Mouse (Mus musculus) midbrain, embryonic 10.5 days (tissue): Measurements from ENCODE around the gene Exosc9. TPM values are rescaled to one million over a fixed set of nuclear protein-coding genes. Genes with fewer than 3 reads are reported as not detected.
A peak's percentile ranks its signal among the peaks of the same experiment; 100 is the strongest.

Experiments
- DNase-seq: peaks from one replicate; pipeline ENCODE4 v3.0.0-alpha.2; 2017; ENCODE audit warnings: low spot score
- H3K27ac ChIP-seq: fragments of 300-500 bp; sonication (generic); replicated peaks from 2 replicates; pipeline ENCODE4 v1.5.1; 2016; ENCODE audit warnings: mild to moderate bottlenecking
- H3K27me3 ChIP-seq: fragments of 300-500 bp; sonication (generic); 2 replicates; pipeline ENCODE4 v1.6.1; 2016; ENCODE audit warnings: low read depth, mild to moderate bottlenecking; ENCODE audit not compliant: poor library complexity, severe bottlenecking
- H3K36me3 ChIP-seq: fragments of 300-500 bp; sonication (generic); 2 replicates; pipeline ENCODE4 v1.6.1; 2016; ENCODE audit warnings: mild to moderate bottlenecking, moderate library complexity
- H3K4me1 ChIP-seq: fragments of 300-500 bp; sonication (generic); 2 replicates; pipeline ENCODE4 v1.6.1; 2016
- H3K4me3 ChIP-seq: fragments of 300-500 bp; sonication (generic); 2 replicates; pipeline ENCODE4 v1.5.1; 2016; ENCODE audit warnings: mild to moderate bottlenecking, moderate library complexity
- H3K9me3 ChIP-seq: fragments of 300-500 bp; sonication (generic); replicated peaks from 2 replicates; pipeline ENCODE4 v1.6.1; 2016; ENCODE audit warnings: mild to moderate bottlenecking
- WGBS: fragments of 180-500 bp; shearing (Covaris S2); methylation state at CpG from one replicate; pipeline ENCODE4 v1.1.7; 2016; 5-methylcytosine and 5-hydroxymethylcytosine counted together
- polyA plus RNA-seq: library from polyadenylated mRNA; unstranded; fragments of >200 nt; fragmentation: Nextera tagmentation; extraction: Ambion mirVana; gene quantifications from 2 replicates; pipeline ENCODE4 v1.2.1, GENCODE M21; 2016

Gene Exosc9
- polyA plus RNA-seq, 1 experiment from 2014 or later, result 108 TPM

GRCm38 (mm10) chr3:36532738-36533137, 19.7 kb upstream of the Exosc9 start:
- WGBS, result 42% methylated on average over 7 of the region's 7 CpGs
- no peak overlapping the region; the same call in 1 of the 2 replicates for H3K27ac ChIP-seq
- H3K9me3 ChIP-seq, result no peaks in the 10 kb centered on the region
- DNase-seq, result no peak
- H3K4me1 ChIP-seq, result peaks cover 15% of the 10 kb centered on the region
- H3K36me3 ChIP-seq, result no peaks in the 10 kb centered on the region
- H3K27me3 ChIP-seq, result peaks cover 22% of the 10 kb centered on the region
- H3K4me3 ChIP-seq, result no peak overlapping the region

DNA sequence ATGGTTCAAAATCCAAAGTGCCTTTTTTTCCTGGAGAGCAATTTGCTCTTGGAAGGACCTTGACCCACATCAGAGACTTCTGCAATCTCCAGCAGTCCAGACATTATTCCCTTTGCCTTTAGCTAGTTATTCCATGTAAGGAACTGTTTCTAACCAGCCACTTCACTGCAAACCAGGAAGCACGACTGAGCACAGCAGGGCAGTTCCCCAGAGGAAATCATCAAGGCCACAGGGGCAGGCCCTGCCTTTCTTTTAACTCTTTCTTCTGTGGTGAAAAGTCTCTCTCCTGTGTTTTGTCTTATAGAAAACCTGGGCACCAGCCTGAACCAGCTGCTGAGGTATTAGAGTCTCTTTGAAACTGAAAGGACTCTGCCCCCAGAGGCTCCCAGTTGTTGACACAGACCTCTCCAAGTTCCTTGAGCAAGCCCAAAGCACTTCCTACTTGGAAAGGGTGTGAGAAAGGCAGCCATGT, 19.2 kb upstream of the Exosc9 start:
- Histone ChIP-seq H3K9me3 (no peaks in the 10 kb centered on the region), H3K4me3 (no peak overlapping the region), H3K27me3 (peaks cover 22% of the 10 kb centered on the region), H3K36me3 (no peaks in the 10 kb centered on the region), H3K27ac (no peak overlapping the region; the same call in 1 of the 2 replicates), H3K4me1 (peaks cover 15% of the 10 kb centered on the region)
- 0% methylated on average over 1 of the region's 1 CpGs for WGBS
- DNase-seq, result no peak

DNA sequence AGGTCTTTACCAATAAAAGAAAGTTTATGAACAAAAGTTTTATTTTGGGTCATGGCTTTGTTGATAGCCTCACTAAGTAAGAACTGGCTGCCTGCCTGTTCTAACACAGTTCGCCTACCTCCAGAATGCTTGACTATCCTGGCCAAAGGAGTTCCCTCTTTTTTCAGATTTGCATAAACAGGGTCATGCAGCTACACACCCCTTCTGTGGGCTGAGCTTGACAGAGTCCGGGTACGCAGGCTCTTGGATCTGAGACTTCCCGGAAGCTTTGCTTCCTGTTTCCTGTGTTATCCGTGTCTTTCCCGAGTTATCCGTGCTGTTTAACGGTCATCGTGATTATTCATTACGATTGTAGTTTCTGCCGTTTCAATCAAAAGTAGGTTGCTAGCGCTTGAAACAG, 16.4 kb upstream of the Exosc9 start:
- Histone ChIP-seq H3K4me1 (peaks cover 15% of the 10 kb centered on the region), H3K36me3 (no peaks in the 10 kb centered on the region), H3K9me3 (no peaks in the 10 kb centered on the region), H3K27me3 (peaks cover 13% of the 10 kb centered on the region), H3K27ac (no peak overlapping the region), H3K4me3 (no peak overlapping the region)
- no peak for DNase-seq
- 91% methylated on average over 12 of the region's 12 CpGs for WGBS

DNA sequence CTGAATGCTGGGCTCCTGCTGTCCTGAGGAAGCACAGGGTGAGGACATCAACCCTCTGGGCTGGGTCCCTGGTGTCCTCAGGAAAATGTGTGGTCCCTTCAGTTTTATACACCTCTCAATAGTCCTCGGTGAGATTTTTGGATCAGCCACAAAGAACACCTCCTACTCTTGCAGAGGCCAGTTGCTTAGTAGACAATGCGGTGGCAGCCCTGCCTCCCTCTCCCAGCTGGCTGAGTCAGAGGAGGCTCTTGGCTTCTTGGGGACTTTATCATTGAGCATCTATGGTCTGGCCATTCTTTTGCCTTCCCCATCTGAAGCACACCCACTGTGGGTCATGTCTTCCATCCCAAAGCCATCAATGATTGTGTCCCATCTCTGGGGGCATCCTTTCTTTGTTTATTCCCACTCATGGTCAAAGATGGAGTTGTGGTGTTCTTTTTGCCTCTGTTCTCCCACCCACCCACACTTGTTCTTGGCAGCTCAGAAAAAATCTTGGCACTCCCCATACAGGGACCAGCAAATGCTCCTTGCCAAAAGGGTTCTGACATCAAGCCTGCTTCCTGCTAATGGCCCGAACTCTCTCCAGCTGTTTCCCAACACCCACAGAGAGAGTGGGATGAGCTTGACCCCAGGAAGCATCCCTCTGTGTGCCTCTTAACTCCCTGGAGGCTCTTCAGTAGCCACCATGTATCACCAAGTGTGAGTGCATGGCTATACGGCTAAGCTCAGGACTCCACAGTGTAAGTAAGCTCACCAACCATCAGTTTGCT, 14.5 kb upstream of the Exosc9 start:
- no peaks in the 10 kb centered on the region for H3K27me3 ChIP-seq
- no peaks in the 10 kb centered on the region for H3K9me3 ChIP-seq
- H3K4me3 ChIP-seq, result no peak overlapping the region
- H3K27ac ChIP-seq, result no peak overlapping the region
- no peak for DNase-seq
- peaks cover 6% of the 10 kb centered on the region for H3K4me1 ChIP-seq
- no peaks in the 10 kb centered on the region for H3K36me3 ChIP-seq
- WGBS, result 77% methylated on average over 4 of the region's 4 CpGs

GRCm38 (mm10) chr3:36540756-36541155, 11.7 kb upstream of the Exosc9 start:
- Histone ChIP-seq H3K27ac (no peak overlapping the region), H3K36me3 (no peaks in the 10 kb centered on the region), H3K4me3 (no peak overlapping the region), H3K27me3 (no peaks in the 10 kb centered on the region), H3K9me3 (no peaks in the 10 kb centered on the region), H3K4me1 (no peaks in the 10 kb centered on the region)
- 75% methylated on average over 2 of the region's 2 CpGs for WGBS
- DNase-seq, result no peak

GRCm38 (mm10) chr3:36541399-36541798, 11.0 kb upstream of the Exosc9 start:
- Histone ChIP-seq H3K4me3 (no peak overlapping the region), H3K4me1 (no peaks in the 10 kb centered on the region), H3K27ac (no peak overlapping the region), H3K36me3 (no peaks in the 10 kb centered on the region), H3K9me3 (no peaks in the 10 kb centered on the region), H3K27me3 (no peaks in the 10 kb centered on the region)
- 80% methylated on average over 2 of the region's 2 CpGs for WGBS
- no peak for DNase-seq

DNA sequence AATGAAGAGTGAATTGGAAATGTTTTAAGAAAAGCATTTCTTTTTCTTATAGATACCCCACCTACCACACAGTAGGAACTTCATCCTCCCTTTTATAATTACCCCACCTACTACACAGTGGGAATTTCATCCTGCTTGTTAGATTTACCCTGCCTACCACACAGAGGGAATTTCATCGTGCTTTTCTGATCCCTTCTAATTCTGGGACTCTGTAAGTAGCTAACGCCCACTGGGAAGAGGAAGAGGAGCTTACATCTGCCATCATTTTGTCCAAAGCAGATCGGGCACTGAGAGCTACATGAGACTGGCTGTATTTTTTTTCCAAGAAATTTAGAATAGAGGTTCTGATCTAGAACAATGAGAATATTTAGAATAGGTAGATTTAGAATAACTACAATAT, 7.4 kb upstream of the Exosc9 start:
- 79% methylated on average over 3 of the region's 3 CpGs for WGBS
- DNase-seq, result no peak
- H3K27ac ChIP-seq, result no peak overlapping the region
- no peaks in the 10 kb centered on the region for H3K36me3 ChIP-seq
- no peak overlapping the region for H3K4me3 ChIP-seq
- no peaks in the 10 kb centered on the region for H3K9me3 ChIP-seq
- H3K4me1 ChIP-seq, result no peaks in the 10 kb centered on the region
- H3K27me3 ChIP-seq, result no peaks in the 10 kb centered on the region

DNA sequence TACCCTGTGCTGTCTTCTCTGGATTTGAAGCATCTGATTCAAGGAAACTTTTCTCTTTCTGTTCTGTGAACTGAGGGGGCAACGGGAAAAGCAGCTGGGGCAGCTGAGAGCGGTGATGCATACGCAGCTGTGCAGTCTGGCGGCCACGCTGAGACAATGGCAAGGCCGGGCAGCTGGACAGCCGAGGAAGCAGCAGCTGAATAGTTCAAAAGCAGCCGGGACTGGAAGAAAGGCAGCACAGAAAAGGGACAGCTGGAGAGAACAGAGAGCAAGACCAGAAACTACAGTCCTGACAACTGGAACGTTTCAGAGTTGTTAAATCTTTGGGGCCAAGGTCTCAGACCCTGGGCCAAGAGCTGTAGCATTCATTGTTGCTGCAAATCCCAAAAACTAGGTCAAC, 1.1 kb upstream of the Exosc9 start:
- no peaks in the 10 kb centered on the region for H3K9me3 ChIP-seq
- peak overlapping the region; percentile 88 for H3K27ac ChIP-seq
- H3K36me3 ChIP-seq, result peaks cover 27% of the 10 kb centered on the region
- no peaks in the 10 kb centered on the region for H3K27me3 ChIP-seq
- 12% methylated on average over 9 of the region's 9 CpGs for WGBS
- DNase-seq, result peak; percentile 83
- peaks cover 21% of the 10 kb centered on the region for H3K4me1 ChIP-seq
- H3K4me3 ChIP-seq, result peak overlapping the region; percentile 88

- Histone ChIP-seq H3K4me3 (peak overlapping the region; percentile 88), H3K9me3 (no peaks in the 10 kb centered on the region), H3K4me1 (peaks cover 21% of the 10 kb centered on the region), H3K27me3 (no peaks in the 10 kb centered on the region), H3K27ac (peak overlapping the region; percentile 88), H3K36me3 (peaks cover 32% of the 10 kb centered on the region)
- WGBS, result 21% methylated on average over 12 of the region's 12 CpGs
- DNase-seq, result no peak
Measured at GRCm38 (mm10) chr3:36551851-36552384, 488 bp upstream of the Exosc9 start.

GRCm38 (mm10) chr3:36557601-36558000, 5.2 kb downstream of the Exosc9 start:
- Histone ChIP-seq H3K36me3 (peaks cover 88% of the 10 kb centered on the region), H3K27ac (no peak overlapping the region)
- WGBS, result 88% methylated on average over 1 of the region's 1 CpGs

DNA sequence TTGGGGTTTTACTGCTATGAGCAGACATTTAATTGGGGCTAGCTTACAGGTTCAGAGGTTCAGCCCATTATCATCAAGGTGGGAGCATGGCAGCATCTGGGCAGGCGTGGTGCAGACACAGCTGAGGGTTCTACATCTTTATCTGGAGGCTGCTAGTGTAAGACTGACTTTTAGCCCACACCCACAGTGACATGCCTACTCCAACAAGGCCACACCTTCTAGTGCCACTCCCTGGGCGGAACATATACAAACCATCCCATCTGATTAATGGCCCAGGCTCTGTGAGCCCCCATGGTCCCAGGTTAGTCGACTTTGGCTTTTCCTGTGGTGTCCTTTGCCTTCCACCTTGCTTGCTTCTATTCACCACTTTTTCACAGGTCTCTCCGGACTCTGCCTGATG, 7.2 kb downstream of the Exosc9 start:
- Histone ChIP-seq H3K27ac (no peak overlapping the region), H3K4me3 (no peak overlapping the region), H3K9me3 (no peaks in the 10 kb centered on the region), H3K4me1 (no peaks in the 10 kb centered on the region), H3K27me3 (no peaks in the 10 kb centered on the region), H3K36me3 (peaks cover 99% of the 10 kb centered on the region)
- WGBS, result 87% methylated on average over 4 of the region's 4 CpGs
- DNase-seq, result no peak

More at GRCm38 (mm10) chr3:36557601-36558000, 5.2 kb downstream of the Exosc9 start:
- Histone ChIP-seq H3K4me3 (no peak overlapping the region), H3K9me3 (no peaks in the 10 kb centered on the region), H3K27me3 (no peaks in the 10 kb centered on the region), H3K4me1 (peaks cover 7% of the 10 kb centered on the region)
- no peak for DNase-seq

DNA sequence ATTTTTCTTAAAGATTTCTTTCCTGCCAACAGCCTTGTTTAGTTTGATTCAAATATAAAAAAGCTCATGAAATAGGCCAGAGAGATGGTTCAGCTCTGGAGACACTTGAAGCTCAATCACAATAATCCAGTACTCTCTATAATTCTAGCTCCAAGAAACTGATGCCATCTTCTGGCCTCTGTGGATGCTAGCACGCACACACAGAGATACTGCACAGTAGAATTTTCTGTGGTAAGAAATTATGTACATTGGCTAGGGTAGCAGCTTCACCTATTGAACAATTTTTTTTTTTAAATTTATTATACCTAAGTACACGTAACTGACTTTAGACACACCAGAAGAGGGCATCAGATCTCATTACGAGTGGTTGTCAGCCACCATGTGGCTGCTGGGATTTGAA, 11.3 kb downstream of the Exosc9 start:
- Histone ChIP-seq H3K27ac (no peak overlapping the region), H3K27me3 (no peaks in the 10 kb centered on the region), H3K4me1 (no peaks in the 10 kb centered on the region), H3K36me3 (peaks cover 99% of the 10 kb centered on the region), H3K9me3 (no peaks in the 10 kb centered on the region), H3K4me3 (no peak overlapping the region)
- WGBS, result 94% methylated on average over 3 of the region's 3 CpGs
- no peak for DNase-seq

- H3K36me3 ChIP-seq, result peaks cover 57% of the 10 kb centered on the region
- no peaks in the 10 kb centered on the region for H3K27me3 ChIP-seq
- H3K4me1 ChIP-seq, result peaks cover 25% of the 10 kb centered on the region
- no peaks in the 10 kb centered on the region for H3K9me3 ChIP-seq
- WGBS, result 93% methylated on average over 5 of the region's 5 CpGs
- H3K4me3 ChIP-seq, result peak overlapping the region; percentile 96
- no peak for DNase-seq
- no peak overlapping the region for H3K27ac ChIP-seq
Measured at GRCm38 (mm10) chr3:36569836-36570235, 17.4 kb downstream of the Exosc9 start.
